Mouse (Mus musculus): ENCODE results near the gene Eml3.
"Not testable (repeated sequence)": the region's sequence is repeated elsewhere in the genome, so short reads cannot be mapped to it uniquely, and the experiment has no call there.

The Eml3 gene

DNA sequence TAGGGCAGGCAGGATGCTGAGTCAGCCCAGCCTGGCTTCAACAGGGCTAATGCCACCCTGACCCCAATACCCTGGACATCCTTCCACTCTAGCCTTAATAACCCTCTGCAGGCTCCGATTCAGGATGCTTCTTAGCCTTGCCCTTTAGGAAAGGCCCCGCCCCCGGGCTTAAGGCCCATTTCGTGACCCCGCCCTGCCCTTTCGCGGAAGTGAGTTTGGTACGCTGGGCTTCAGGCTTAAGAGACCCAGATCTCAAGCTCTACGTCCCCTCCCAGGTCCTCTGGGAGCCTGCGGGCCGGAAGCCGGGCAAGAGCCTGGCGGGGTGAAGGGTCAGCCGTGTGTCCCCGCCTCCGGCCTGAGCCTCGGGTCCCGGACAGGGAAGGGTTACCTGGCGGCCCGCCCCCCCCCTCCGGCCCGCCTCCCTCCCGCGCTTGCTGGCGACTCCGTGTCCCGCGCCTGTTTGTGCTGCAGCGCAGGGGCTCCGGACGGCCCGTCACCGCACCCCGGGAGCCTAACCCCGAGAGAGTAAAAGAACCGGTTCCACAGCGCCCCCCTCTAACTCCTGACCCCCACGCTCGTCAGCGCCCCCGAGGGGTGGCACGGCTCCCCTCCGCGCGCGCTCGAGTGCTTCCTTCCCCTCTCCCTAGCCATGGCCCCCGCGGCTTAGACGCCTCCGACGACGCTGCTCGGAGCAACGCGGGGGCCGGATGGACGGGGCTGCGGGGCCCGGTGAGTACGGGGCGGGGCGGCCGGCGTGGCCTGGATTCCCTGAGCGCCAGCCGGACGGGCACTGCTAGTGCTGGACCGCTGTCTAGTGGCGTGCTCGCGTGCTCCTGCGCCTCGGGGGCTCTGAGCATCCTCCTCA is at the start of gene Eml3, which contains the start of gene Rom1:
TSS of gene Eml3 (plus strand) at position 329 of the 865 bp plus-strand sequence.
TSS of gene Rom1 (minus strand) at position 133 of the 865 bp plus-strand sequence.
- peak; percentile 94 for DNase-seq (ENCODE audit: low spot score)

DNA sequence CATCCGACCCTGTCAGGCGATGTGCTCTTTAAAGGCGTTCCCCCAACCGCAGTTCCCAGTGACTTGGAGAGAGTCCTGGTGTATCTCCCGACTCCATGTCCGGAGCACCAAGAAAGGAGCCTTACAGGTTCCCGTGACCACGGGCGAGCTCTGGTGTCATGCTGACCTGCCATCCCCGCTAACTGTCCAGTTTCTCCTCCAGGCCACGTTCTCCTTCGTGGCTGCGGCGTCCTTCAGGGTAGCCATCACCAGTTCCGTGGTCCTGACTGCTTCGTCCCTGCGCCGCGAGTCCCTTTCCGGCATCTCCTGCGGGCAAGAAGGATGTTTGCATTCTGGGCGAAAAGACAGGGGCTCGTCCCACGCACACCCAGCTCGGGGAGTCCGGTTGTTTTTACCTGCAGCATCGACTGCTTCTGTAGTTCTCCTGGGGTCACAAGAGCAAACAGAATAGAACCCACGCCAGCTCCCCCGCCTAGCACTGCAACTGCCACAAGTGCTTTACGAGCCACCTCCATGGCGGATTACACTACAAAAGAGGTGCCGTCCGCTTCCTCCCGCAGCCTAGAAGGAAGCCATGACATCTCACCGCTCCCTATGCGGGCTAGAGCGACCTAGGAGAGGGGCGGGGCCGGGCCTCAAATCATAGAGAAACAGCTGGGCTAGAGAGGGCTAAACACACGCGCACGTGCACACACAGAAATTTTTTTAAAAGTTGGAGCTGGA is 48.9 kb upstream of the Eml3 start, which contains the start of gene Uqcc3:
TSS of gene Uqcc3 (minus strand) at position 613 of the 723 bp plus-strand sequence.
- peak; percentile 94 for DNase-seq (ENCODE audit: low spot score)

DNA sequence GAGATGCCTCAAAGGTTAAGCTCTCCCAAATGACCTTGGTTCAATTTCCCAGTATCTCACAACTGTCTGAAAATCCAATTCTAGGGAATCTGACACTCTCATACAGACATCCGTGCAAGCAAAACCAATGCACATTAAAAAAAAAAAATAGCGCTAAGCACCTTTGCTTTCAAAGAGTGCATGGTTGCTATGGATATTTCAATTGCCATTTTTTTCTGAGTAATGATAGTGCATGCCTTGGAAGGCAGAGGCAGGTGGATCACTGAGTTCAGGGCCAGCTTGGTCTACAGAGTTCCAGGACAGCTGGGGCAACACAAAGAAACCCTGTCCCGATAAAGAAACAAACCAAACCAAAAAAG is 48.3 kb upstream of the Eml3 start:
- DNase-seq (ENCODE audit: low spot score), result no peak

DNA sequence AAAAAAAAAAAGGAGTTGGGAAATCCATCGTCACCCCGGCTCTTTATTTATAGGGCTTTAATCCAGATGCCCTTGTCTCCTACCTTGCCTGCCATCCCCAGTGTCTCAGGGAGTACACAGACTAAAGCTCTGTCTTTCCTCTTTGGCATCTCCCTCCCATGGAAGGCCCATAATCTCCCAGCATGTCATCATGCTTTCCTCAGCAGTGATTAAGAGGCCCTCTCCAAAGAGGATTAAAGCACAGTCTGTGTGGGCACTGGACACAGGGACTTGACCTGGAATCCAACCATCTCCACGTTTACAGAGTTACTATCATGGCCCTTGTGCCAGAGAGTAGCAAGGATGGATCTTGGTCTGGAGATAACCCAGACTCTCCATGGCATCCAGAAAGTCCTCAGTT is 45.7 kb upstream of the Eml3 start, which contains the start of the genes Lbhd1 and Gm49403:
TSS of gene Lbhd1 (plus strand) at position 117 of the 400 bp plus-strand sequence.
TSS of gene Gm49403 (plus strand) at position 315 of the 400 bp plus-strand sequence.
- no peak for DNase-seq (ENCODE audit: low spot score)

DNA sequence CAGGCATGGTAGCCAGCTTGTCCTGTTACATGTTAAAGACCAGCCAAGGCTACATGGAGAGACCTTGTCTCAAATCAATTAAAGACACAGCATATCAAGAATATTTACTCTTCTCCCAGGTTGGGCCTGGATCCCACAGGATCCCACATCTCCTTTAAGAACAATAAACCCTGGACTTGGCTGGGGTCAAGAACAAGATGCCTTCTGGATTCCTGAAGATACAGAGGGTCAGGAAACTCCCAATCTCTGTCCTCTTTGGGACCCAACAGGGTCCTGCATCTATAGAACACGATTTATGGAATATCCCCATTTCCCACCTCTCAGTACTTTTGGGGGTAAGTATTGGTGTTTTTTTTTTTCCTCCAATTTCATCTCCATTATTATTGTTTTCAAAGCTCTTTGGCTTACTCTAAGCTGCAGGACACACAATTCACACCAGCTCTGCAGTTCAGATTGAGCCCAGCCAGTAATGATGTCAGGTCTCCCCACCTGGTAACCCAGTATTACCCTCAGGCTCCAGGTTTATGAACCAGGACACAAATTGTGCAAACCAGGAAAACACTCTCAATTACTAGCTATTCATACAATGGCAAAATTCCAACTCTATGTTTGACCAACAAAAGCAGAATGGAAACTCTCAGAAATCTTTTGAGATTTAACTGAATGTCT is 42.3 kb upstream of the Eml3 start:
- DNase-seq (ENCODE audit: low spot score), result no peak

DNA sequence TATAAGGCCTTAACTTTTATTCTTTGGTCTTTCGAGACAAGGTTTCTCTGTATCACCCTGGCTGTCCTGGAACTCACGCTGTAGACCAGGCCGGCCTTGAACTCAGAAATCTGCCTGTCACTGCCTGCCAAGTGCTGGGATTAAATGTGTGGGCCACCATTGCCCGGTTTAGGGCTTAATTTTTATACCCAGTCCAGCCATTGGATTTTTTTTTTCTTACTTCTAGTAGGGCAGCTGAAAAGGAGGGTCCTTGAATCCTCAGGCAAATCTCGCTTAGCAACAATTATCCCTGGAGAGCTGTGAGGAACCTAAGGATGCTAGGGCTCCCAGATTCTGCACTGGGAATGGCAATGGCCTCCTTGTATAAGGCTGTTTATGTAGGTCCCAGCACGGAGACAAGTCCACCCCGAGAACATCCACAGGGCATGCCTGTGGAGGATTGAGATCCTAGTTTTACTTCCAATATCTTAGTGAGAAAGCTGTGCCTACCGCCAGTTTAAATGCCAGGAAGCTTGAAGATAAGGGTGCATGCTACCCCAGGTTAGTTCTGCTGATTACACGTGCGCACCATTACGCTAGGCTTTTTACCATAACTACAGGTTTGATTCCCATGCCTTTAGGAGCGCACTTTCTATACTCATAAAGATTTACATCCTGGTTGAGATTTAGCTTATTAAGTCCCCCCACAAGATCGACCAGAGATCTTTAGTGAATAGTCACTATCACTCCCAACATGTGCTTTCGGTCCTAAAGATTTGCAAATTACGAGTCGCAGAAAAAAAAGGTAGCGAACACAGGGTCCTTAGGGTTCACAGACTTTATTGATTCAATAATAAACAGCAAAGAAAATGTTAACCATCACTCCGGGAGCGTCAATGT is 41.5 kb upstream of the Eml3 start:
- no peak for DNase-seq (ENCODE audit: low spot score)

DNA sequence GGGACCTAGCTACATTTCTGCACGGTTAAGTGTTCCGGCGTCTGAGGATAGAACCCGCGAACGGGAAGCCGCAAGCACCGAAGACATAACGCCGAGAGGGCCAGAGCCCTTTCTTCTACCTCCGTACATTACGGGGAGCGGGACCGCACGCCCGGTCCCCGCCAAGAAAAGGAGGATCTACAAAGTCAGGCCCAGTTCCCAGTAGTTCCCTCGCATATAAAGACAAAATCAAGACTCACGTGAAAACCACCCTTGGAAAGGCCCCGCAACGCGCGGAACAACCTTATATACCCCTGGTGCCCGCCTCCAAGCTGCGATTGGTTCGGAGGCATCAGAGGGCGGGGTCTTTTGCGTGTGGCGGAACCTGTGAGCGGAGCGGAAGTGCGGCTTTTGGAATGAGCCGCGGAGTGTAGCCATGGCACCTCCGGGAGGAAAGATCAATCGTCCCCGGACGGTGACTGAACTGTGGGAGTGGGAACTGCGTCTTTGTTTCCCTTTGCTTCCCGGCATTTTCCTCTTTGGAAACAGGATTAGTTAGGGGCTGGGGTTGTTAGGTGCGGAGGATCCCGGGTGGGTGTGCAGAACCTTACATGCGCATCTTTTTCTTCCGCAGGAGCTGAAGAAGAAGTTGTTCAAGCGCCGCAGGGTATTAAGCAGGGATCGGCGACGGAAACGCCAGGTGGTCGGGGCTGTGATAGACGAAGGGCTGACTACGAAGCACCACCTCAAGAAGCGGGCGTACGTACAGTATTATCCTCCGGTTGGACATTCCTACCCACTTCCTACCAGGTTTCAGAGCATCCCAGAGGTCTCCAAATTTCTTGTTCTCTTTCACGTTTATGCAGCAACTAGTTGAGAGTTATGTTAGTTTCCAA is 40.6 kb upstream of the Eml3 start, which contains the start of the genes 1810009A15Rik and Gm49416:
TSS of gene 1810009A15Rik (plus strand) at position 343 of the 875 bp plus-strand sequence.
TSS of gene Gm49416 (plus strand) at position 416 of the 875 bp plus-strand sequence.
- DNase-seq (ENCODE audit: low spot score), result peak; percentile 96

DNA sequence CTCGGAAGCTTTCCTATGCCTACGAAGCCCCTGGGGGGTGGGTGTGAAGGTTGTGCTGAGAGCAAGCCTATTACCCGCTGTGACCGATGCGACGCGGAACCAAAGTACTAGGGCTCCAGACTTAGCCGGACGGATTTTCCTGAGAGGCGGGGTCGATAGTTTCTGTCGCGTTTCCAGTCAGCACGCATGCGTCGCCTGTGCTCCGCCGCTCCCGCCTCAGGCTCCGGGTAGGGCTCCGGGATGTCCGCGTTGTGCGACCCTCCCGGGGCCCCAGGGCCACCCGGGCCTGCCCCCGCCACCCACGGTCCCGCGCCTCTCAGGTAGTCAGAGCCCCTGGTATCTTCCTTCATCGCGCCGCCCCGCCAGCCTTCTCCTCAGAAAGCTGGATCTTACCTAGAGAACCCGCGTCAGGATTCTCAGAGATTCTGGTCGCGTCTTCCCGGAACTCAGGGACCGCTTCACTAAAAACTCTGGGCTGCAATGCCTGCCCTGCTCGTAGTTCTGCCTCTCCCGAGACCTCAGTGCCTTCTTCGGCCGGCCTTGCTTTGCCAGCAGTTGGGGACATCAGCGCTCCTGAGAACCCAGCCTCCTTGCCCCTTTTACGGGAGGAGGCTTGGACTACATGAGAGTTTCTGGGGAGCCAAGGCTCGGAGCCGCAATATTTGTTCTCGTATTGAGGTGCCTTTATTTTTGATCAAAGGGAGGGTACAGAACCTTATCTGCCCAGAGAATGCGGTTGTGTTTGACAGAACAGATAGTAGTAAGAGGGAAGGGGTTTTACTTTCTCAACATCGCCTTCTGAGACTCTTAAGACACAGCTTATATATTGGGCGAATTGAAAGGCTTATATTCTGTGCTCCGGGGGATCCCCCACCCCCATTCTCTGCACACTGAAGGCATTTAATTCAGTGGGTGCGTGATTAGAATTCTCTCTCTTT is 36.3 kb upstream of the Eml3 start, which contains the start of gene Ints5:
TSS of gene Ints5 (plus strand) at position 177 of the 938 bp plus-strand sequence.
- DNase-seq (ENCODE audit: low spot score), result peak; percentile 88

DNA sequence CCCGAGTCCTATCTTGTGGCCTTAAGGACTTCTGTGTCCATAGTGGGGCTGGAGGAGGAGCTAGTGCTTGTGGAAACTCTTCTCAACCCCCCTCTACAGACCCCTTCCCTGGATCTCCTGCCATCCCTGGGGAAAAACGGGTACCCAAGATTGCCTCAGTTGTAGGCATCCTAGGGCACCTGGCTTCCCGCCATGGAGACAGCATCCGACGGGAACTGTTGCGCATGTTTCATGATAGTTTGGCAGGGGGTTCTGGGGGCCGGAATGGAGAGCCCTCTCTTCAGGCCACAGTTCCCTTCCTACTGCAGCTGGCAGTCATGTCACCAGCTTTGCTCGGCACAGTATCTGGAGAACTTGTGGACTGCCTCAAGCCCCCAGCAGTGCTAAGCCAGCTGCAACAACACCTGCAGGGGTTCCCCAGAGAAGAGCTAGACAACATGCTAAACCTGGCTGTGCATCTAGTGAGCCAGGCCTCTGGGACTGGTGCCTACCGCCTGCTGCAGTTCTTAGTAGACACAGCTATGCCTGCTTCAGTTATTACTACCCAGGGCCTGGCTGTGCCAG is 33.9 kb upstream of the Eml3 start:
- no peak for DNase-seq (ENCODE audit: low spot score)

DNA sequence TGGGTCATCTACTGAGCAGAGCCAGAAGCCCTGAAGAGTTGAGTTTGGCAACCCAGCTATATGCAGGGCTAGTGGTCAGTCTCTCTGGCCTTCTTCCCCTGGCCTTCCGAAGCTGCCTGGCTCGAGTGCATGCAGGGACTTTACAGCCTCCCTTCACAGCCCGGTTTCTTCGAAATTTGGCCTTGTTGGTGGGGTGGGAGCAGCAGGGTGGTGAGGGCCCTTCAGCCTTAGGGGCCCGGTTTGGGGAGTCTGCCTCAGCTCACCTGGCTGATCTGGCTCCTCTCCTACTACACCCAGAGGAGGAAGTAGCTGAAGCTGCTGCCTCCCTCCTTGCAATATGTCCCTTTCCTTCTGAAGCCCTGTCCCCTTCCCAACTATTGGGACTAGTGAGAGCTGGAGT is 33.1 kb upstream of the Eml3 start:
- not testable (repeated sequence) for DNase-seq (ENCODE audit: low spot score)

DNA sequence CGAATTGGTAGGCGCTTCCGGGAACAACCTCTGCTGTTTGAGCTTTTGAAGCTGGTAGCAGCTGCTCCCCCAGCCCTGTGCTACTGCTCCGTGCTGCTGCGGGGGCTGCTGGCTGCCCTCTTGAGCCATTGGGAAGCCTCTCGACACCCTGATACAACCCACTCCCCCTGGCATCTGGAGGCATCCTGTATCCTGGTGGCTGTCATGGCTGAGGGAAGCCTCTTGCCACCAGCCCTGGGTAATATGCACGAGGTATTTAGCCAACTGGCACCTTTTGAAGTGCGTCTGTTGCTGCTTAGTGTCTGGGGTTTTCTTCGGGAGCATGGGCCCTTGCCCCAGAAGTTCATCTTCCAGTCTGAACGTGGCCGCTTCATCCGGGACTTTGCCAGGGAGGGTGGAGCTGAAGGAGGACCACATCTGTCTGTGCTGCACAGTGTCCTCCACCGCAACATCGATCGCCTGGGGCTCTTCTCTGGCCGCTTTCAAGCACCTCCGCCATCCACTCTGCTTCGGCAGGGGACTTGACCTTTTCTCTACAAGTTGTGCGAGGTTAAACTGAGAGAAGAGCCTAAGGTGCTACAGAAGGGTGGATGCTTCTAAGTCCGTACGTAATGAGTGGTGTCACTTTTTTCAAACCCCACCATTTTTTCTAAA is 32.0 kb upstream of the Eml3 start:
- not testable (repeated sequence) for DNase-seq (ENCODE audit: low spot score)

DNA sequence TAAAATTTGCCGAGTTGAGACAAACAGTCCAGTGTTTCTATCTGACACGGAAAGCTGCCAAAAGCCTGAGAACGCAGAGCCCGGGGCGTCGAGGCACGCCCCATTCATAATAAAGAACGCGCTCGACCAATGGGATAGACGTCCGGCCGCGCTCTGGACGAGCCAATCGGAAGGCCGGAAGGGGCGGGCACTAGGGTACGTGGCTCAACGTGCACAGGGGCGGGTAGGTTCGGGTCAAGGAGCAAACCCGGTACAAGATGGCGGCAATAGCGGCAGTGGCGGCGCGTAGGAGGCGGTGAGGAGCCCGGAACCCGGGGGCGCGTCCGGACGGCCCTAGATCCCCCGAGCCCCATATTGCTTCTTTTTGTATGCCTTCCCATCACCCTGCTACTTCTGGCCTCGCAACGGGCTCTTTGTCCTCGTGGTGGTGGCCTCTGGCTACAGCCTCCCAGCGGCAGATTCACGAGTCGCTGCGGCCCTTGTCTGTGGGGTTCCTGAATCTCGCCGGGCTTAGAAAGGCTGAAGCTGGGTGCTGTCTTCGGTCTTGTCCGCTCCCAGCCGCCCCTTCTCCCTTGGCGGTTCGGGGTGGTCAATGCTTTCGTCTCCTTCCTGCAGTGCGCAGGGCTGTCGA is 31.4 kb upstream of the Eml3 start, which contains the start of gene Ganab:
TSS of gene Ganab (plus strand) at position 207 of the 631 bp plus-strand sequence.
- DNase-seq (ENCODE audit: low spot score), result peak; percentile 98

DNA sequence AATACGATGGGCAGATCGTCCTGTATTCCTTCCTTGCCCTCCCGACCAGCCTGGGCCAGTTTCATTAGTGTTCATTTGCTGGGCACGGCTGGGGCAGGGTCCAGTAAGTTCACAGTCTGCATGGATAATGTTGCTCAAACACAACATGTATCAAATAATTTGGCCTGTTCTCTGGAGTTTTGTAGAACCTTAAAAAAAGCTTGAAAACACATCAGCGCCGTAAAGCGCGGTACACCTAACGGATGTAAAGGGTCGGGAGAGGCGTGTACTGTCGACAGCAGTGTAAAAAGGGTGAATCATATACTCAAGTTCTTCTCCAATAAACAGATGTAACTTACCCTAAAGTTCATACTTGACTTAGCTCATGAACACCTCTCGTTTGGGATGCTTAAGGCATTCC is 30.8 kb upstream of the Eml3 start:
- DNase-seq (ENCODE audit: low spot score), result no peak

DNA sequence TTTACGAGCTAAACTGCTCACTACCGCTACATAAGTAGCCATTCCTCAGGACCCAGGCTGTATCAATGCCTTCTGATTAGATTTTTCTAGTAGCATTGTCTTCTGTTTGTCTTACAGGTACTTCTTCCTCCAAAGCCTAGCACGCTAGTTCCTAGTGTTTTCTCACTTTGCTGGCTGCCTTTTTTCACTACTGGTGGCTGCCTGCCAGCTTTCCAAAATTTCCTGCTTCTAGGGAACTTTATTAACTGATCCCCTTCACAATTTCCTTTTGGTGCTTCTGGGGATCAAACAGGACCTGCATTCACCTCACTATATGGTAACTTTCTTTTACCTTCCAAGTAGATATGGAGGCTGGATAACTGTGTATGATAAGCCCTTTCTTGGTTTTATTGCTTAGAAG is 30.3 kb upstream of the Eml3 start:
- DNase-seq (ENCODE audit: low spot score), result no peak

DNA sequence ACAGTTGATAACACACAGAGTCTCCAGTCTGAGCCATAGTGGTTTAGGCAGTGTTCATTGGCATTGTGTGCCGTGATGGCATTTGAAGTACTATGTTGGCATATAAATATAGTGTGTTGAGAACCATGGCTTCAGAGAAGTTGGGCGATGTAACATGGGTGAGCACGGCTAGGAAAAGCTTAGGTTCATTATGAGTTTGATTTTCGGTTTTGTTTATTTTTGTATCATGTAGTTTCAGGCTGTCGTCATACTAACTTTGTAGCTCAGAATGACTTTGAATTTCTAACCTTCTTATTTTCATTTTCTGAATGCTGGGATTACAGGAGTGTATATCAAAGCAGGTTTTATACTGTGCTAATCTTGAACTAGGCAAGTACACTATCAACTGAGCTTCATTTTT is 25.9 kb upstream of the Eml3 start:
- DNase-seq (ENCODE audit: low spot score), result no peak

DNA sequence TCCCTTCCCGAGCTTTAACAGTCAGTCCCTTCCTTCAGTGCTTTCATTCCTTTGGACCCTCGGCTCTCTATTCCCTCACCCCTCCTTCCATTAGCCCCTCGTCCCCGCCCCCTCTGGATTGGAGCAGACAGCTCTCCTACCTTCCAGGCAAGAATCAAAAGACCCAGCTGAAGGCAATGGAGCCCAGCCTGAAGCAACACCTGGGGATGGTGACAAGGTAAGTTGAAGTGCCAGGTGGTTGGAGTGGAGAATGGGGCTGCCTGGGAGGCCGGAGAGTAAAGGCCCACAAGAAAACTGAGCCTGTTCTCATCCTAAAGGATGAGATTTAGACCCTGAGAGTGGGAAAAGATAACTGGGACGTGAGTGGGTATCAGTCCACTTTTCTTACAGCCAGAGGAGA is 20.8 kb upstream of the Eml3 start:
- no peak for DNase-seq (ENCODE audit: low spot score)

DNA sequence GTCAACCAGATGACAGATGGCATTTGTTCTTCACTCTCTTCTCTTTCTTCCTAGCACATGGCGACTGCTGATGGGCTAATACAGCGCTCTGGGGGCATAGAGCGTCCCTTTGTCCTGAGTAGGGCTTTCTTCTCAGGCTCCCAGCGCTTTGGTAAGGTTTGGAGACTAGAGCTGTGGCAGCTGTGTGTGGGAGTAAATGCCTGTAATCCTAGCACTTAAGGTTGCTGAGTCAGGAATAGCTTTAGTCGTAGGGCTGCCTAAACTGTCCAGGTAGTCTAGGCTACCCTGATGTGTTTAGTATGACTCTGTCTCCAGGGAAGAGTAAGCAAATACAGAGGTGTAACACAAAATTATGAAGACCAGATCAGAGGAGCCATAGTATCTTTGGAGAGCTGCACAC is 17.5 kb upstream of the Eml3 start:
- no peak for DNase-seq (ENCODE audit: low spot score)

Data from lung, postnatal 25 days (tissue).